Mouse (Mus musculus) forebrain, embryonic 12.5 days (tissue): ENCODE data around the gene Kcnj15. TPM values are rescaled to one million over a fixed set of nuclear protein-coding genes. Genes with fewer than 3 reads are reported as not detected.

Experiments used
- ATAC-seq: fragments of 200-750 bp; cut with Nextera tagmentation; 2 replicates; pipeline ENCODE4 v1.8.0; 2017; ENCODE audit warnings: moderate TSS enrichment; ENCODE audit not compliant: low FRiP score
- H3K27ac ChIP-seq: fragments of 300-500 bp; sonication (generic); 2 replicates; pipeline ENCODE4 v1.5.1; 2016; ENCODE audit warnings: mild to moderate bottlenecking
- H3K27me3 ChIP-seq: fragments of 300-500 bp; sonication (generic); 2 replicates; pipeline ENCODE4 v1.6.1; 2016; ENCODE audit warnings: mild to moderate bottlenecking
- H3K36me3 ChIP-seq: fragments of 300-500 bp; sonication (generic); replicated peaks from 2 replicates; pipeline ENCODE4 v1.6.1; 2016; ENCODE audit warnings: mild to moderate bottlenecking
- H3K4me1 ChIP-seq: fragments of 300-500 bp; sonication (generic); 2 replicates; pipeline ENCODE4 v1.6.1; 2016
- H3K4me2 ChIP-seq: fragments of 300-500 bp; sonication (generic); 2 replicates; pipeline ENCODE4 v1.6.1; 2016; ENCODE audit warnings: mild to moderate bottlenecking, moderate library complexity
- H3K4me3 ChIP-seq: fragments of 300-500 bp; sonication (generic); replicated peaks from 2 replicates; pipeline ENCODE4 v1.5.1; 2016; ENCODE audit warnings: mild to moderate bottlenecking
- H3K9ac ChIP-seq: fragments of 300-500 bp; sonication (generic); 2 replicates; pipeline ENCODE4 v1.6.1; 2016; ENCODE audit warnings: mild to moderate bottlenecking
- H3K9me3 ChIP-seq: fragments of 300-500 bp; sonication (generic); 2 replicates; pipeline ENCODE4 v1.6.1; 2016
- WGBS: fragments of 180-500 bp; shearing (Covaris S2); methylation state at CpG from one replicate; pipeline ENCODE4 v1.1.7; 2016; 5-methylcytosine and 5-hydroxymethylcytosine counted together
- polyA plus RNA-seq: library from polyadenylated mRNA; unstranded; fragments of >200 nt; fragmentation: Nextera tagmentation; extraction: Ambion mirVana; gene quantifications from 2 replicates; pipeline ENCODE4 v1.2.1, GENCODE M21; 2016

Gene Kcnj15
- polyA plus RNA-seq, 1 experiment from 2014 or later, result 0.24 TPM

GRCm38 (mm10) chr16:95258100-95258499 is 742 bp downstream of the Kcnj15 start:
- ATAC-seq, result no peak
- no peak overlapping the region for H3K27ac ChIP-seq
- no peaks in the 10 kb centered on the region for H3K36me3 ChIP-seq
- H3K4me1 ChIP-seq, result no peaks in the 10 kb centered on the region
- 54% methylated on average over 4 of the region's 4 CpGs for WGBS
- no peak overlapping the region for H3K4me2 ChIP-seq
- H3K4me3 ChIP-seq, result no peak overlapping the region
- no peak overlapping the region for H3K9ac ChIP-seq
- H3K9me3 ChIP-seq, result no peaks in the 10 kb centered on the region
- H3K27me3 ChIP-seq, result no peaks in the 10 kb centered on the region

DNA sequence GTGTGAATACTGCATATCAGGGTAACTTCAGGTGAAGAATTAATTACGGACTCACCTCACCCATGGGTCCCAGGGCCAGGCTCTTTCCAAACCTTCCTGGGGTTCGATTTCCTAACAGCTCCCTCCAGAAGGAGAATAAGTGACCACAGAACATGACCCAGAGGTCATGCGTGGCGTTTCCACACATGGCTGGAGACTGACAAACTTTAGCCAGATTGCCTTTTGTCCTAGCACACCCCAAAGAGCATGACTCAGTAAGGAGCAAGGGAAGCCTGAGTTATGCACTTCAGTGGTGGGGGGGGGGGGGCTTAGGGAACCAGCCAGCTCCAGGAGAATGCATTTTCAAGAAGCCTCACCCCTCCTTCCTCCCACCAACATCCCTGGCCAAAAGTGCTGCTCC is 2.1 kb downstream of the Kcnj15 start:
- H3K9ac ChIP-seq, result no peak overlapping the region
- no peak for ATAC-seq
- H3K4me2 ChIP-seq, result no peak overlapping the region
- H3K4me3 ChIP-seq, result no peak overlapping the region
- 62% methylated on average over 4 of the region's 4 CpGs for WGBS
- no peak overlapping the region for H3K27ac ChIP-seq
- H3K27me3 ChIP-seq, result no peaks in the 10 kb centered on the region
- H3K9me3 ChIP-seq, result no peaks in the 10 kb centered on the region
- H3K36me3 ChIP-seq, result no peaks in the 10 kb centered on the region
- H3K4me1 ChIP-seq, result no peaks in the 10 kb centered on the region

- no peak for ATAC-seq
- WGBS, result 73% methylated on average over 5 of the region's 5 CpGs
Observed at GRCm38 (mm10) chr16:95260693-95261092, 3.3 kb downstream of the Kcnj15 start.

GRCm38 (mm10) chr16:95261807-95262206 is 4.4 kb downstream of the Kcnj15 start:
- H3K27me3 ChIP-seq, result 0 out of 2 replicates have a peak, but pooled peaks cover 3% of the 10 kb centered on the region
- no peak for ATAC-seq
- H3K9ac ChIP-seq, result no peak overlapping the region
- no peaks in the 10 kb centered on the region for H3K9me3 ChIP-seq
- H3K4me2 ChIP-seq, result no peak overlapping the region
- no peaks in the 10 kb centered on the region for H3K4me1 ChIP-seq
- H3K27ac ChIP-seq, result no peak overlapping the region
- H3K4me3 ChIP-seq, result no peak overlapping the region
- 82% methylated on average over 4 of the region's 4 CpGs for WGBS
- H3K36me3 ChIP-seq, result no peaks in the 10 kb centered on the region

More at GRCm38 (mm10) chr16:95260693-95261092, 3.3 kb downstream of the Kcnj15 start:
- Histone ChIP-seq H3K4me1 (no peaks in the 10 kb centered on the region), H3K9ac (no peak overlapping the region), H3K27ac (no peak overlapping the region), H3K27me3 (no peaks in the 10 kb centered on the region), H3K36me3 (no peaks in the 10 kb centered on the region), H3K9me3 (no peaks in the 10 kb centered on the region), H3K4me2 (no peak overlapping the region), H3K4me3 (no peak overlapping the region)

DNA sequence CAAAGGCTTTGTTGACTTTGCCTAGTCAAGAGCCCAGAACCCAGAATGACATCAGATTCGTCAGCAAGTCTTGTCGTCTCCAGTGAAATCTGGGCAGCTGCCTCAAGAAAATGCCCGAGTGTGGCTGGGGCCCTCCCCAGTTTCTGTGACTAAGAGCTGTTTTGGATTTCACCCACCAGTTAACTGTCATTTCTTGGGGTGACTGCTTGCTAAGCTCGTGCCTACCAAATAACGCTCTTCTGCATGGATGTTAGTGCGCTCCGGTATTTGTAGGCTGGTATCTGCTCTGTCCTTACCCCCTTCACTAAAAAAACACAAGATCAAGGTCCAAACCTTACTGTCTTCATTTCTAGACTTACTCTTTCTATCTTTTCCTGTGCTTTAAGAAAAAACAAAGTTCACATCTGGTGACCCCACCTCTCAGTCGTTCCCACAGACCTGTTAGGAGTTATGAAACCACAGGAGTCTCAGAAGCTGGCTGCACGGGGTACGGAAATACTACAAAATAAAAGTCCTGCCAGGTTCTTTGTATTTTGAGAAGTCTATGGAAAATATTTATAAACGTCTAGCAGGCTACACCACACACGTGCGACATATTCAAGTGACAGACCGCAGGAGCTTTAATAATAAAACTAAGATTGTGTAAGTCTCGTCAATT is 5.5 kb downstream of the Kcnj15 start:
- no peak for ATAC-seq
- 0 out of 2 replicates have a peak, but pooled peaks cover 3% of the 10 kb centered on the region for H3K27me3 ChIP-seq
- no peak overlapping the region for H3K9ac ChIP-seq
- 87% methylated on average over 15 of the region's 15 CpGs for WGBS
- no peak overlapping the region for H3K4me3 ChIP-seq
- no peak overlapping the region for H3K27ac ChIP-seq
- no peaks in the 10 kb centered on the region for H3K9me3 ChIP-seq
- H3K36me3 ChIP-seq, result no peaks in the 10 kb centered on the region
- no peaks in the 10 kb centered on the region for H3K4me1 ChIP-seq
- H3K4me2 ChIP-seq, result no peak overlapping the region

DNA sequence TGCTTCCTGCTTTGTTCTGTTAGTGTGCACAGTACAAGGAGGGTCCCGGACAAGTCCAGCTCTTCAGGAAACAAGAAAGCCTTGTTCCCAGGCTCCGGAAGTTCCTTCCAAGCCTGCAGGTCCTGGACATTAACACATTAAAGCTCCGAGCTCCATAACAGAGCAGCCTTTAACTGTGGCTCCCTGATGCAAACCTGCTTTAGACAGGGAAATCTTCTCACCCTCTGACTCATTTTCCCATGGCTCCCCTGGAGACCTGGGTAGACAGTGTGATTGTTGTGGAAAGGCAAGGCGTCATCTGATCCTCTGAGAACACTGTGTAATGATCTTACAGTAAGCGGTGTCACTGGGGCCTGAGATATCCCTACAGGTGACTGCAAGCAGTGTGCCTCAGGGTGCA is 7.0 kb downstream of the Kcnj15 start:
- H3K36me3 ChIP-seq, result no peaks in the 10 kb centered on the region
- no peak overlapping the region for H3K4me2 ChIP-seq
- no peak for ATAC-seq
- no peaks in the 10 kb centered on the region for H3K9me3 ChIP-seq
- 0 out of 2 replicates have a peak, but pooled peaks cover 3% of the 10 kb centered on the region for H3K27me3 ChIP-seq
- WGBS, result 72% methylated on average over 5 of the region's 5 CpGs
- no peaks in the 10 kb centered on the region for H3K4me1 ChIP-seq
- H3K9ac ChIP-seq, result no peak overlapping the region
- no peak overlapping the region for H3K4me3 ChIP-seq
- H3K27ac ChIP-seq, result no peak overlapping the region

- Histone ChIP-seq H3K9me3 (no peaks in the 10 kb centered on the region), H3K4me3 (no peak overlapping the region), H3K4me1 (no peaks in the 10 kb centered on the region), H3K27me3 (0 out of 2 replicates have a peak, but pooled peaks cover 3% of the 10 kb centered on the region), H3K9ac (no peak overlapping the region), H3K4me2 (no peak overlapping the region), H3K36me3 (no peaks in the 10 kb centered on the region), H3K27ac (no peak overlapping the region)
- whole genome bisulfite sequencing, result 55% methylated on average over 11 of the region's 11 CpGs
- ATAC-seq, result no peak
Observed at GRCm38 (mm10) chr16:95267481-95268183, 10.3 kb downstream of the Kcnj15 start.

DNA sequence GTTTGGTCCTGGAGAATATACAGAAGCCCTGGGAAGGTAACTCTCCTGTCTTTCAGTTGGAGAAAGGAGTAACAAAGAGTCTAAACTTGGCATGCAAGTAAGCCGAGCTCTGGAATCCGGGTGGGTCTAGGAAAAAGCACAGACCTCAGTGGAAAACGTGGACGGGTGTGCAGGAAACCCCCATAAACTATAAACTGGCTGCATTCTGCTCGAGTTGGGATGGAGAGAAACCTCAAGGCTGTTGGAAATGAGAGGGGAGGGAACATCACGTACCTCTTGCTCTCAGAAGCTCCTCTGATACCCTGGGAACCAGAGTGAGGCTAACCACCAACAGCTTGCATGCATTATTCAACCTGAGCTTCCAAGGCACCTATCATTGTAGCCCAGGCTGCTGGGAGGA is 12.3 kb downstream of the Kcnj15 start:
- Histone ChIP-seq H3K27me3 (0 out of 2 replicates have a peak, but pooled peaks cover 3% of the 10 kb centered on the region), H3K4me1 (no peaks in the 10 kb centered on the region), H3K36me3 (no peaks in the 10 kb centered on the region), H3K4me3 (no peak overlapping the region), H3K9me3 (no peaks in the 10 kb centered on the region), H3K4me2 (no peak overlapping the region), H3K27ac (no peak overlapping the region), H3K9ac (no peak overlapping the region)
- ATAC-seq, result no peak
- 79% methylated on average over 6 of the region's 6 CpGs for WGBS

- no peaks in the 10 kb centered on the region for H3K4me1 ChIP-seq
- ATAC-seq, result no peak
- 84% methylated on average over 2 of the region's 2 CpGs for WGBS
Observed at GRCm38 (mm10) chr16:95273101-95273500, 15.7 kb downstream of the Kcnj15 start.

GRCm38 (mm10) chr16:95275713-95276502 is 18.6 kb downstream of the Kcnj15 start:
- 89% methylated on average over 10 of the region's 10 CpGs for WGBS
- Histone ChIP-seq H3K4me2 (no peak overlapping the region), H3K9ac (no peak overlapping the region), H3K4me3 (no peak overlapping the region), H3K27ac (no peak overlapping the region), H3K27me3 (no peaks in the 10 kb centered on the region), H3K9me3 (no peaks in the 10 kb centered on the region), H3K36me3 (no peaks in the 10 kb centered on the region), H3K4me1 (no peaks in the 10 kb centered on the region)
- no peak for ATAC-seq

More at GRCm38 (mm10) chr16:95273101-95273500, 15.7 kb downstream of the Kcnj15 start:
- Histone ChIP-seq H3K9ac (no peak overlapping the region), H3K27ac (no peak overlapping the region), H3K4me2 (no peak overlapping the region), H3K27me3 (no peaks in the 10 kb centered on the region), H3K4me3 (no peak overlapping the region), H3K36me3 (no peaks in the 10 kb centered on the region), H3K9me3 (no peaks in the 10 kb centered on the region)

DNA sequence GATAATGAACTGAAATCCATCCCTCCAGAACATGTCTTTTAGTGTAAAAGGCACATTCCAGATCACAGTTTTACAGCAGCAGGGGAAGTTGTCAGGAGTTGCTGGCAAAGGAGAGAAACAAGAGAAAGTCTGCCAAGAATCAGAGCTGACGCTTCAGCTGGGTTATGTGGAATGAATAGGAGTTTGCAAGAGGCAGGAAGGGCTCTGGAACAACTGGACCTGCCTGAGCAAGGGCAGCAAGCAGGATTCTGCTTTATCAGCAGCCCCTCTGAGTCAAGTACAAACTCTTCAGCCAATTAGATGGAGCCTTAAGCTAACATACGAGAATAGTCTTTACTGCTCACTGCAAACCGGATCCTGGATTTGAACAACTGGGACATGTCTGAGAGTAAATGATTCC is 21.7 kb downstream of the Kcnj15 start:
- no peak for ATAC-seq
- H3K9ac ChIP-seq, result no peak overlapping the region
- no peaks in the 10 kb centered on the region for H3K4me1 ChIP-seq
- no peaks in the 10 kb centered on the region for H3K9me3 ChIP-seq
- no peaks in the 10 kb centered on the region for H3K36me3 ChIP-seq
- H3K4me2 ChIP-seq, result no peak overlapping the region
- WGBS, result 83% methylated on average over 3 of the region's 3 CpGs
- H3K4me3 ChIP-seq, result no peak overlapping the region
- no peaks in the 10 kb centered on the region for H3K27me3 ChIP-seq
- H3K27ac ChIP-seq, result no peak overlapping the region

GRCm38 (mm10) chr16:95280338-95280737 is 23.0 kb downstream of the Kcnj15 start:
- Histone ChIP-seq H3K4me3 (no peak overlapping the region), H3K4me1 (no peaks in the 10 kb centered on the region), H3K9ac (no peak overlapping the region), H3K27ac (no peak overlapping the region), H3K36me3 (no peaks in the 10 kb centered on the region), H3K4me2 (no peak overlapping the region), H3K9me3 (no peaks in the 10 kb centered on the region), H3K27me3 (no peaks in the 10 kb centered on the region)
- ATAC-seq, result no peak
- WGBS, result 91% methylated on average over 3 of the region's 3 CpGs
